ENCODE assay signal across 32 mouse cellular contexts in genomic region chr5:128360946-128361675, GRCm38 (mm10).
DNase-seq lines count a peak whose midpoint lies in the region; ATAC-seq lines count a peak whose summit lies in the region.
"Had no signal": no experiment of that assay in that cellular context is flagged by ENCODE, and none has a peak within 500 bp of the region (broad histone marks: within the 10 kb centered on the region; RNA-seq: fewer than 3 reads in every experiment).

No protein-coding gene starts in this region.

- peak; percentile 53; the same call in 1 of the 2 replicates for ATAC-seq in frontal cortex, adult (ENCODE audit: low TSS enrichment)
- ATAC-seq in midbrain, embryonic 16.5 days, result no peak
- ATAC-seq in midbrain, embryonic 13.5 days, result no peak
- no peak for ATAC-seq in neural tube, embryonic 15.5 days (ENCODE audit: low FRiP score)
- ATAC-seq: forebrain, embryonic 14.5 days; hindbrain, embryonic 16.5 days; lung, postnatal 0 days; Patski had no signal

- H3K4me3 ChIP-seq in midbrain, embryonic 16.5 days (ENCODE audit: low read depth, low read length), result no peak overlapping the region
- H3K4me3 ChIP-seq in midbrain, embryonic 13.5 days (replicated peaks), result no peak overlapping the region
- no peak overlapping the region for H3K4me3 ChIP-seq in neural tube, embryonic 15.5 days (replicated peaks)
- H3K4me3 ChIP-seq: embryonic facial prominence, embryonic 12.5 days; kidney, embryonic 15.5 days; layer of hippocampus, adult 2 months; limb, embryonic 10.5 days; limb, embryonic 15.5 days; liver, embryonic 13.5 days; midbrain, embryonic 10.5 days; myocyte had no signal

- H3K4me2 ChIP-seq in midbrain, embryonic 16.5 days (ENCODE audit: low read length), result peak overlapping the region; percentile 24; the same call in 1 of the 2 replicates
- H3K4me2 ChIP-seq in midbrain, embryonic 13.5 days (replicated peaks), result no peak overlapping the region
- peak overlapping the region; percentile 29 for H3K4me2 ChIP-seq in neural tube, embryonic 15.5 days
- H3K4me2 ChIP-seq: embryonic facial prominence, embryonic 12.5 days; kidney, embryonic 15.5 days; limb, embryonic 15.5 days; liver, embryonic 13.5 days had no signal

- WGBS in midbrain, embryonic 16.5 days, result 46% methylated on average over 23 of the region's 23 CpGs
- WGBS in midbrain, embryonic 13.5 days, result 63% methylated on average over 23 of the region's 23 CpGs
- 40% methylated on average over 23 of the region's 23 CpGs for WGBS in neural tube, embryonic 15.5 days

- no peak overlapping the region for H3K9ac ChIP-seq in midbrain, embryonic 16.5 days (ENCODE audit: low read depth, low read length)
- no peak overlapping the region for H3K9ac ChIP-seq in midbrain, embryonic 13.5 days (replicated peaks)
- H3K9ac ChIP-seq in neural tube, embryonic 15.5 days (replicated peaks), result no peak overlapping the region
- H3K9ac ChIP-seq: embryonic facial prominence, embryonic 12.5 days; kidney, embryonic 15.5 days; limb, embryonic 15.5 days; liver, embryonic 13.5 days had no signal

- no peaks in the 10 kb centered on the region for H3K4me1 ChIP-seq in midbrain, embryonic 16.5 days (ENCODE audit: control insufficient read depth, insufficient read depth, low read length)
- peaks cover 4% of the 10 kb centered on the region; the same call in 1 of the 2 replicates for H3K4me1 ChIP-seq in midbrain, embryonic 13.5 days (replicated peaks)
- H3K4me1 ChIP-seq in neural tube, embryonic 15.5 days, result peaks cover 8% of the 10 kb centered on the region
- H3K4me1 ChIP-seq: embryonic facial prominence, embryonic 12.5 days; kidney, embryonic 15.5 days; limb, embryonic 15.5 days; liver, embryonic 13.5 days had no signal

- no peaks in the 10 kb centered on the region for H3K9me3 ChIP-seq in midbrain, embryonic 16.5 days (replicated peaks; ENCODE audit: control insufficient read depth, low read length, poor library complexity, severe bottlenecking)
- H3K9me3 ChIP-seq in midbrain, embryonic 13.5 days, result no peaks in the 10 kb centered on the region
- no peaks in the 10 kb centered on the region for H3K9me3 ChIP-seq in neural tube, embryonic 15.5 days (replicated peaks)
- H3K9me3 ChIP-seq: embryonic facial prominence, embryonic 12.5 days; kidney, embryonic 15.5 days; limb, embryonic 10.5 days; limb, embryonic 15.5 days; midbrain, embryonic 10.5 days had no signal

- no peak overlapping the region for H3K27ac ChIP-seq in midbrain, embryonic 16.5 days (ENCODE audit: low read length)
- H3K27ac ChIP-seq in midbrain, embryonic 13.5 days, result no peak overlapping the region
- H3K27ac ChIP-seq in neural tube, embryonic 15.5 days (replicated peaks), result no peak overlapping the region
- H3K27ac ChIP-seq: embryonic facial prominence, embryonic 12.5 days; kidney, embryonic 15.5 days; layer of hippocampus, adult 2 months; limb, embryonic 10.5 days; limb, embryonic 15.5 days; liver, embryonic 13.5 days; midbrain, embryonic 10.5 days had no signal

- no peaks in the 10 kb centered on the region for H3K27me3 ChIP-seq in midbrain, embryonic 16.5 days (ENCODE audit: control insufficient read depth, insufficient read depth, low read depth, low read length)
- H3K27me3 ChIP-seq in midbrain, embryonic 13.5 days, result no peaks in the 10 kb centered on the region
- H3K27me3 ChIP-seq in neural tube, embryonic 15.5 days (replicated peaks), result no peaks in the 10 kb centered on the region
- H3K27me3 ChIP-seq: CH12.LX; limb, embryonic 15.5 days; liver, embryonic 13.5 days; Patski had no signal

- DNase-seq in frontal cortex, postnatal 10 days (ENCODE audit: low spot score in 2 of 2), result no peak
- DNase-seq in frontal cortex, adult 2 months (ENCODE audit: extremely low spot score in 1 of 2, low spot score in 1 of 2), result peak; percentile 56 to 63
- no peak for DNase-seq in lung, postnatal 14 days
- DNase-seq in lung, postnatal 25 days (ENCODE audit: low spot score), result no peak
- DNase-seq: adrenal gland, postnatal 10 days; cerebellum, adult 11 months; cerebellum, adult 9-10 months; embryo, embryonic 11 days; gastrocnemius, postnatal 10 days; kidney, adult 18-20 months; kidney, postnatal 25 days; liver, embryonic 13.5 days; lung, adult 18-20 months; thymus, adult 18-20 months; thymus, postnatal 25 days had no signal

- no peaks in the 10 kb centered on the region for H3K36me3 ChIP-seq in midbrain, embryonic 16.5 days (ENCODE audit: control insufficient read depth, insufficient read depth, low read length)
- H3K36me3 ChIP-seq in midbrain, embryonic 13.5 days, result no peaks in the 10 kb centered on the region
- no peaks in the 10 kb centered on the region for H3K36me3 ChIP-seq in neural tube, embryonic 15.5 days
- H3K36me3 ChIP-seq: embryonic facial prominence, embryonic 12.5 days; G1E; kidney, embryonic 15.5 days; limb, embryonic 10.5 days; limb, embryonic 15.5 days; liver, embryonic 13.5 days; midbrain, embryonic 10.5 days had no signal

Comparison
In these comparisons a context has a peak if more than half of its experiments do, and no peak if none do; other contexts are left out.
1. DNase-seq: peak in frontal cortex, adult 2 months (2 of 2); none in frontal cortex, postnatal 10 days (0 of 2), lung, postnatal 14 days (single experiment) and lung, postnatal 25 days (single experiment).